Mouse (Mus musculus) embryonic facial prominence, embryonic 11.5 days (tissue): ENCODE measurements around the gene Col4a3. TPM values are rescaled to one million over a fixed set of nuclear protein-coding genes. Genes with fewer than 3 reads are reported as not detected.

Source experiments
- ATAC-seq: fragments of 200-750 bp; cut with Nextera tagmentation; replicated peaks from 2 replicates; pipeline ENCODE4 v1.8.0; 2017; ENCODE audit warnings: low read depth; ENCODE audit not compliant: insufficient number of reproducible peaks, low FRiP score, low TSS enrichment
- DNase-seq: peaks from one replicate; pipeline ENCODE4 v3.0.0-alpha.2; 2015; ENCODE audit warnings: low spot score
- H3K27ac ChIP-seq: fragments of 300-500 bp; sonication (generic); replicated peaks from 2 replicates; pipeline ENCODE4 v1.5.1; 2014; ENCODE audit warnings: mild to moderate bottlenecking, low read depth, low read length, control low read depth
- H3K27me3 ChIP-seq: fragments of 300-500 bp; sonication (generic); 2 replicates; pipeline ENCODE4 v1.6.1; 2014; ENCODE audit warnings: mild to moderate bottlenecking, low read length, moderate library complexity, mixed read lengths; ENCODE audit not compliant: control insufficient read depth, insufficient read depth
- H3K36me3 ChIP-seq: fragments of 300-500 bp; sonication (generic); replicated peaks from 2 replicates; pipeline ENCODE4 v1.6.1; 2014; ENCODE audit warnings: low read depth, mild to moderate bottlenecking, low read length, moderate library complexity, mixed read lengths; ENCODE audit not compliant: control insufficient read depth, insufficient read depth
- H3K4me1 ChIP-seq: fragments of 300-500 bp; sonication (generic); 2 replicates; pipeline ENCODE4 v1.6.1; 2014; ENCODE audit warnings: low read length, mixed read lengths; ENCODE audit not compliant: control insufficient read depth, insufficient read depth
- H3K4me2 ChIP-seq: fragments of 300-500 bp; sonication (generic); 2 replicates; pipeline ENCODE4 v1.6.1; 2014; ENCODE audit warnings: low read depth, mild to moderate bottlenecking, control low read depth, low read length, moderate library complexity
- H3K4me3 ChIP-seq: fragments of 300-500 bp; sonication (generic); 2 replicates; pipeline ENCODE4 v1.5.1; 2014; ENCODE audit warnings: low read depth, low read length, control low read depth
- H3K9ac ChIP-seq: fragments of 300-500 bp; sonication (generic); replicated peaks from 2 replicates; pipeline ENCODE4 v1.6.1; 2014; ENCODE audit warnings: mild to moderate bottlenecking, control low read depth, low read length
- H3K9me3 ChIP-seq: fragments of 300-500 bp; sonication (generic); replicated peaks from 2 replicates; pipeline ENCODE4 v1.6.1; 2016; ENCODE audit warnings: mild to moderate bottlenecking, low read length, inconsistent platforms, mixed read lengths; ENCODE audit not compliant: control insufficient read depth
- WGBS: fragments of 180-500 bp; shearing (Covaris S2); extraction: QIAGEN DNeasy Blood & Tissue Kit; methylation state at CpG from one replicate; pipeline ENCODE4 v1.1.7; 2014; 5-methylcytosine and 5-hydroxymethylcytosine counted together
- polyA plus RNA-seq: library from polyadenylated mRNA; unstranded; fragments of >200 nt; fragmentation: Nextera tagmentation; extraction: Ambion mirVana; gene quantifications from 2 replicates; pipeline ENCODE4 v1.2.1, GENCODE M21; 2014

Col4a3 gene
- polyA plus RNA-seq, 1 experiment from 2014 or later = 0.18 TPM

DNA sequence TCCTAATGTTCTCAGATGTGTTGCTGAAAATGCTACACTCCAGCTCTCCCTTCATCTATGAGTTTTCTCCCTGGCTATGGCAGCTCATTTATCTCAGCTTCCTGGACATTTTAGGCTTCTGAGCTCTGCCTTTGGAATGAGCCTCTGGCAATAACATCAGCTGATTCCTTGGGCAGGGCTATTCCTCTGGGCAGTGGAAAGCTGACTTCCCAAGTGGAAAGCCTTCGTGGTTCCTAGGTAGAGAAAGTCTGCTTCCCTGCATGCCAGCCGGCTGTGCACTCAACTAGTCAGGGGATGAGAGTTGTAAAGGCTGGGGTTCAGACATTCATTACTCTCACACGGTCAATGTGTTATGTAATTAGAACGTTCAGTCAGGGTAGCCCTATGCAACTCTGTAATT lies 8.4 kb upstream of the Col4a3 start:
- 81% methylated on average over 4 of the region's 4 CpGs for WGBS
- Histone ChIP-seq H3K4me1 (no peaks in the 10 kb centered on the region), H3K36me3 (no peaks in the 10 kb centered on the region), H3K27ac (no peak overlapping the region), H3K27me3 (no peaks in the 10 kb centered on the region), H3K9me3 (no peaks in the 10 kb centered on the region), H3K4me3 (no peak overlapping the region), H3K9ac (no peak overlapping the region), H3K4me2 (no peak overlapping the region)
- no peak for DNase-seq
- ATAC-seq = no peak

DNA sequence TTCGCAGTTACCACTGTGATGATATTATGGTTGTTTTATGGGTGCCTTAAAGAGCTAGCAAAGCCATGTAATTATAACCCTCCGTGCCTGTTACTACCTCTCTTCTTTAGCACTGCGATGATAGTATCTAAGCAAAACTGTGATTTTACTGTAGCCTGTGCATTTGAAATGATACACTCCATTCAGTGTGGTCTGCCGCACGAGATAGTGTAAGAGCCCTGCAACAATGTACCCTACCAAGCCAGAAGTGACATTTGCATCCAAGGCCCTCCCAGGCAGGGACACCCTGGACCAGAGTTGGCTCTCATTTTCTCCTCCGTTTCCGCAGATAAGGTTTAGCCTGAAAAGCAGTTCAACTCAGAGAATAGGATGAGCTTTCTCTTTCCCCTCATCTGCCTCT lies 740 bp upstream of the Col4a3 start:
- no peaks in the 10 kb centered on the region for H3K4me1 ChIP-seq
- 71% methylated on average over 7 of the region's 7 CpGs for WGBS
- no peaks in the 10 kb centered on the region for H3K9me3 ChIP-seq
- peak overlapping the region; percentile 72 for H3K4me2 ChIP-seq
- no peak for ATAC-seq
- no peak overlapping the region for H3K27ac ChIP-seq
- H3K9ac ChIP-seq = no peak overlapping the region
- peaks cover 14% of the 10 kb centered on the region for H3K27me3 ChIP-seq
- DNase-seq = no peak
- H3K4me3 ChIP-seq = no peak overlapping the region
- no peaks in the 10 kb centered on the region for H3K36me3 ChIP-seq

DNA sequence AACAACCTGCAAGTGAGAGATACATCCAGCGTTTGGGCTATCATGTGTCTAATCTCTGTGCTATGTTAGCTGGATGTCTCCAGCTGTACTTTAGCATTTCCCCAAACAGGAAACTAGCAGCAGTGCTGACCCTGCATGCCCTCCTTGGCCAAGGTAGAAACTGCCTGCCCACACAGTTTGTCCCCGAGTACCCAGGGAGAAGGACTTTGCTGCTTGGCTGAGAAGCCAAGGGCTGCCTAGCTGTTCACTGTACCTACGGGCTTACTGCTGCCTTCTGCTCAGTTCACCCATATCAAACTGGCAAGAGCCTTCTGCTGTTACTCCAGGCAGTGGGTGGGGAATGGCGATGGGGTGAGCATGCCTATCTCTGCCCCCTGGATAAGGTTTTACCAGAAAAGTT lies 3.5 kb downstream of the Col4a3 start:
- no peak overlapping the region for H3K9ac ChIP-seq
- H3K27me3 ChIP-seq = peaks cover 14% of the 10 kb centered on the region
- no peaks in the 10 kb centered on the region for H3K36me3 ChIP-seq
- no peaks in the 10 kb centered on the region for H3K4me1 ChIP-seq
- WGBS = 74% methylated on average over 4 of the region's 4 CpGs
- no peak overlapping the region for H3K4me2 ChIP-seq
- ATAC-seq (no peak), DNase-seq (no peak)
- no peaks in the 10 kb centered on the region for H3K9me3 ChIP-seq
- no peak overlapping the region for H3K4me3 ChIP-seq
- H3K27ac ChIP-seq = no peak overlapping the region

DNA sequence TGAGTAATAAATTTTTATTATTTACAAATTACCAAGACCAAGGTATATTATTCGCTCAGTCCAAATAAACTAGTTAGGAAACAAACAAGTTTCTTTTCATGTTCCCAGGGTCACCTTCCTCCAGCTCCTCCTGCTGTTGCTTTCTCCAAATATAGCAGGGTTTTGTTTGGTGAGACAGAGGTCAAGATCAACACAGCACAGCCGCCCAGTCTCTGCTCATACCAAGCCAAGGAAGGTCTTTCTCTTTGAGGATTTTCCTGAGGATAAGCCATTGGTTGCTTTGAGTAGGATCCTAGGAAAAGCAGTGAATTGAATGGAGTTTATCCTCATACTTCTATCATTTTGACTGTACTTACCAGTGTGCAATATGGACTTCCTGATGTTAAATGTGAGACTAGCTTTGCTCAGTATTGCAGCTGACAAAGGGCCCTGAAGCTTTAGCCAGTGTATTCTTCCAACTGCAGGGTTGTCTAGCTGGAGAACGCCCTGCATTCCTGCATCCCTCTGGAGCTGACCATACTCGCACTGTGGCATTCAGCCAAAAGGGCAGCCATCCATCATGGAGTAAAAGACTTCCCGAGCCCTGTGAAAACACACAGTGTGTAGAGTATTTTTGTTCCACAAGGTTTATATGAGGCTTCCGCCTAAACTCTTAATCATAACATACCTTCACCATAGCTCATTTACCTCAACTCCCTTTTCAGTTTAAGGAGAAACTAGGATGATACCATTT lies 10.3 kb downstream of the Col4a3 start:
- Histone ChIP-seq H3K9ac (no peak overlapping the region), H3K9me3 (no peaks in the 10 kb centered on the region), H3K27me3 (no peaks in the 10 kb centered on the region), H3K4me2 (no peak overlapping the region), H3K36me3 (no peaks in the 10 kb centered on the region), H3K4me1 (no peaks in the 10 kb centered on the region), H3K27ac (no peak overlapping the region), H3K4me3 (no peak overlapping the region)
- ATAC-seq (no peak), DNase-seq (no peak)
- WGBS = 78% methylated on average over 6 of the region's 6 CpGs

DNA sequence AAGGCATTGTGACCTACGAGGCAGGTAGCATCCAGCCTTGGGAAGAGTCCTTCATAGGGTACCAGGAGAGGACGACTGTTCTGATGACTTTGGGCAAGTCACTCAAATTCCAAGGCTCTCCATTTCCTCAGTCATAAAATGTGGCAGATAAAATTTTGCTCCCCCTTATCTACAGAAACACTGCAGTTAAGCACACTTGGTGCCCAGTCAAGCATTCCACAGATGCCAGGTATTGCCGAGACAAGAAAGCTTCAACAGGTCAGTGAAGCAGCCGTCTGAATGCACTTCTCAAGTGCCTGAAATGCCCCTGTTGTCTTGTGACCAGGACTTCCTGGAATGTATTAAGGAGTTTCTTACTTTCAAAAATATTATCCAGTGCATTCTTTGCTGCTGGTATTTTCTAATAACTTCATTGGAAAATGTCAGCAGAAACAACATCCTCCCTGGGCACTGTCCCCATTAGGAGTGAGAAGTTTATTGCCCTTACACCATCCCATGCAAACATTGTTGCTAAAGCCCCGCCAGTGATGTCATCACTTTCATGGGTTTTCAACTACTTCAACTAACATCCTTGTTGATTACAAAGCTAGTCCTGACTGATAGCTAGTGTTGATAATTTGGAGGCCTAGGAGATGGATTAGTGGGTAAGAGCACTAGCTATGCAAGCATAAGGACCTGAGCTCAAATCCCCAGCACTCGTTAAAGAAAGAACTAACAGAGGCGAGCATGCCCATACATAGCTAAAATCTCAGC lies 16.7 kb downstream of the Col4a3 start:
- DNase-seq (no peak), ATAC-seq (no peak)
- Histone ChIP-seq H3K4me2 (no peak overlapping the region), H3K27me3 (no peaks in the 10 kb centered on the region), H3K36me3 (no peaks in the 10 kb centered on the region), H3K27ac (no peak overlapping the region), H3K4me1 (no peaks in the 10 kb centered on the region), H3K4me3 (no peak overlapping the region), H3K9me3 (no peaks in the 10 kb centered on the region), H3K9ac (no peak overlapping the region)
- 73% methylated on average over 7 of the region's 7 CpGs for WGBS

DNA sequence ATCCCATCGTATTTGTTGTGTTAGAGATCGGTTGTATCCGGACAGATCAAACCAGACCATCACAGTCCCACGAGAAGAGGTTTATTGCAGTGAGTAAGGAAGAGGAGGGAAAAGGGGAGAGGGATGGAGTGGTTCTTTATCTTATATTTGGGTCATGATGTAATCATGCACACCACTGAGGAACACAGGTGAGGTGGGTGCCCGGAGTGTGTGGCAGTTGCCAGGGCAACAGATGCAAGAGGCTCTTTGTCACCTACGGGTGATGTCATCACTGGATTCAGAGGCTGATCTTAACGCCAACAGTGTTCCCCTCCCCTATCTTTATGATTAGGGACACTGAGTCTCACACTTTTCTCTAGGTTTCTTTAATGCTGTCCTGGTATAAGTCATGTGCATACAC lies 18.6 kb downstream of the Col4a3 start:
- Histone ChIP-seq H3K27ac (no peak overlapping the region), H3K4me1 (no peaks in the 10 kb centered on the region), H3K9me3 (no peaks in the 10 kb centered on the region), H3K27me3 (no peaks in the 10 kb centered on the region), H3K36me3 (no peaks in the 10 kb centered on the region), H3K4me3 (no peak overlapping the region), H3K9ac (no peak overlapping the region), H3K4me2 (no peak overlapping the region)
- ATAC-seq (no peak), DNase-seq (no peak)
- 88% methylated on average over 7 of the region's 7 CpGs for WGBS

DNA sequence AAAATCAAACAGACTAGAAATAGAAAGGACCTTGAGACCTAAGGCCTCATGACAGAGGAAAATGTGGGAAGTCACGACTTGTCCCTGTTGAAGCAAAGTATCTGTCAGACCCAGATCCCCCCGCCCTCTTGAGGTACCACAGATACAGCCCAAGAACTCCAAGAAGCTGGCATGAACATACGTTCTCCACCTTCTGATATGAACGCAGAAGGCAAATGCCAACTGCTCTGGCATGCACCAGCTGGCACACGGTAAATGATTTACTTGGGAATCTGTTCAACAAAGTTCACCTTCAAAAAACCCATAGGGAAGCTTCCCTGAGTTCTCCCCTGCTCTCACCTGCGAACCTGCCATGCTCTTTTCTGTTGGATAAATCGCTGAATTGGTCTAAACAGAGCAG lies 19.1 kb downstream of the Col4a3 start:
- DNase-seq (no peak), ATAC-seq (no peak)
- Histone ChIP-seq H3K27me3 (no peaks in the 10 kb centered on the region), H3K4me2 (no peak overlapping the region), H3K4me1 (no peaks in the 10 kb centered on the region), H3K4me3 (no peak overlapping the region), H3K27ac (no peak overlapping the region), H3K9me3 (no peaks in the 10 kb centered on the region), H3K9ac (no peak overlapping the region), H3K36me3 (no peaks in the 10 kb centered on the region)
- 82% methylated on average over 7 of the region's 7 CpGs for WGBS

DNA sequence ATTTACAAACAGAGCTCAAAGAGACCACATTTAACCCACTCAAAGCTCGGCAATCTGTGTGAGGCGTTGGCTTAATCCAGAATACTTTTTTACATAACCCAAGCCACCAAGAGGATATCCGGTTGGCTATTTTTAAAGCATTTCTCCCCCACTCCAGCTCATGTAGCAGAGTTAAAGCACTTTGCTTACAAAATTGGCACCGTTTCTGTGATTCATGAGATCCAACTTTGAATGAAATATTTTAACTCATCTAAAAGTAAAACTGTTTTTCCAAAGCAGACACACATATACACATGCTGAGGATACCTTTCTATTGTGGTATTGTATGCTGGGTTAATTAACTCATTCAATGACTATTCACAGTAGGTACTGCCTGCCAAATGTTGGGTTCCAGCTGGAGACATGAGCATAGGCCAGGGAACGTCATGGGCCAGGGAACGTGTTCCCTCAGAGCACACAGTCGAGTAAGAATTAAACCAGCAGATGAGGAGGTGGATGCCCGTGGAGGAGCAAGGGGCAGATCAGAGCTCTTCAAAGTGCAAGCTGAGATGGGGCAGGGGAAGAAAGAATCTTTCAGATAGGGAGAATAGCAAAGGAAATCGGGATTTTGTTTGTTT lies 22.0 kb downstream of the Col4a3 start:
- no peak overlapping the region for H3K4me3 ChIP-seq
- 74% methylated on average over 9 of the region's 9 CpGs for WGBS
- no peaks in the 10 kb centered on the region for H3K27me3 ChIP-seq
- no peaks in the 10 kb centered on the region for H3K9me3 ChIP-seq
- no peak overlapping the region for H3K9ac ChIP-seq
- no peaks in the 10 kb centered on the region for H3K4me1 ChIP-seq
- DNase-seq (no peak), ATAC-seq (no peak)
- H3K36me3 ChIP-seq = no peaks in the 10 kb centered on the region
- no peak overlapping the region for H3K27ac ChIP-seq
- no peak overlapping the region for H3K4me2 ChIP-seq
